Mouse (Mus musculus): ENCODE data around the gene Tes.

GRCm38 (mm10) chr6:17079826-17080225 lies 14.9 kb downstream of the Tes start:
- no peak for TF ChIP-seq EP300 (IDR thresholded peaks at IDR 0.05)
- TF ChIP-seq CTCF (IDR thresholded peaks at IDR 0.05): no peak
